Mouse (Mus musculus) mesoderm, embryonic 11.5 days (tissue): Measurements from ENCODE around the gene Fbxw4.
"Not testable (repeated sequence)": the region's sequence is repeated elsewhere in the genome, so short reads cannot be mapped to it uniquely, and the experiment has no call there.

ENCODE experiments used
- DNase-seq: peaks from one replicate; pipeline ENCODE4 v3.0.0-alpha.2; 2012; ENCODE audit warnings: low read depth, low spot score

The Fbxw4 gene

DNA sequence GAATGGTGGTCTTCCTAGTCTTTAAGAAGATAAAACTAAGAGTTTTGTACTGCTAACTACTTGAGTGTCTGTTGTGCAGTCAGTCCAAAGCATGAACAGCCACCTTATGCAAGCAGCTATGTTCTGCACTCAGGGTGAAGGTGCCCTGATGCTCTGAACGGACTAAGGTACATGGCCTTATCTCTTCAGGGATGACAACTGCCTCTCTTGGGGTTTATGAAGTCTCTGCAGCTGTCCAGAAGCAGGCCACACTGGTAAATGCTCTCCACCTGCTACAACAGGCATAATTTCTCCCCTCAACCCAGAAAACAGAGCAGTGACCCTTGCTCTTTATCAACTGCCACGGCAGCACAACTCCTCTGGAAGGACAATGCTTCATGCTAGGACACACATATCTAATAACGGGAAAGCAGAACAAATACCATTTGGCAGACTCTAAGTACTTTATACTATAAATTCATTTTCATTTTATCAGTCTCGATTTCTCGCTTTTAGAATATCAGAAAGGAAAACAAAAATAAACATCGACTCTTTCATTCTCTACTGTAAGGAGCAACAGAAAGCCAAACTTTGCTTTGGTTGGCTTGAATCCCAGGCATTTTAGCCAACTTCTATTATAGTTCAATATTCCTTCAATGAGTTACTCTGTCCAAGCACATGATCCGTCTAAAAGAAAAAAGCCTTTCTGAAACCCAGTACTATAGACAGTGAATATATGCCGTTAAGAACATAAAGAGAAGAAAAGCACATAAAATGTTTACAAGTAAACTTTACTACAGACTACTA lies 3.1 kb downstream of the Fbxw4 start:
- DNase-seq = no peak

DNA sequence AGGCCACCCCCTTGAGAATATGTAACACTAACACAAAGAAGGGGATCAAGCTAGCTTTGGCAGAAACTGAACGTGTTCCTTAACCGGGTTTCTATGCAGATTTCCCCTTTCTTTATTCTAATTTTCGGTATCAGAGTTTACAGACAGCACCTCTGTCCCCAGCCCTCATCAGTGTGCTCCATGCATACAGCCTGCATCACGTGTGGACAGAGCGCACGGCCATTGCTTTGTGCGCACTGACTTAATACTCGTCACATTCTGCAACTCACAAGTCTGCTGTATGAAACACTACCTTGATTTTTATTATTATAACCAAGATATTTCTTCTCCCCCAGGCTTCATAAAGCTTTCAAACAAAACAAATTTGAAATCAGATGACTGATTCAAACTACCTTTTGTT lies 4.2 kb downstream of the Fbxw4 start:
- no peak for DNase-seq

DNA sequence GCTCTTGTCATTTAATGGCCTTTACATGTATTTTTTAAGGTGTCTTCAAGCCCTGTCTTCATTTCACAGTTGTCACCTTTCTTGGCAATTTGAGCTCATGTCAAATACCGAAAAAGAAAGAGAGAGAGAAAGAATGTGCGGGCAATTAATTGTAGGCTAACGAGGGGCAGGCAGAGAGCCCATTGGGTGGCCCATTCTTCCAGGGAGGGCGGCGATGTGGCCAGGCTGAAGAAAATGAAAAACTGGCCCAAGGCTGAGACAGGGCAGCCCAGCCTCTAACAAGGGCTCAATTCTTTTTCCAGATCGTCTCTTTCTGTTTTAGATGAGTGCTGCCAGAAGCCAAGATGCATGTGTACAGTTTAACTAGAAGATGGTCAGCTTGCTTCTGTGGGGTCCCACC lies 6.1 kb downstream of the Fbxw4 start:
- no peak for DNase-seq

GRCm38 (mm10) chr19:45652286-45652988 lies 7.7 kb downstream of the Fbxw4 start:
- DNase-seq = no peak

GRCm38 (mm10) chr19:45651524-45651923 lies 8.6 kb downstream of the Fbxw4 start:
- no peak for DNase-seq

DNA sequence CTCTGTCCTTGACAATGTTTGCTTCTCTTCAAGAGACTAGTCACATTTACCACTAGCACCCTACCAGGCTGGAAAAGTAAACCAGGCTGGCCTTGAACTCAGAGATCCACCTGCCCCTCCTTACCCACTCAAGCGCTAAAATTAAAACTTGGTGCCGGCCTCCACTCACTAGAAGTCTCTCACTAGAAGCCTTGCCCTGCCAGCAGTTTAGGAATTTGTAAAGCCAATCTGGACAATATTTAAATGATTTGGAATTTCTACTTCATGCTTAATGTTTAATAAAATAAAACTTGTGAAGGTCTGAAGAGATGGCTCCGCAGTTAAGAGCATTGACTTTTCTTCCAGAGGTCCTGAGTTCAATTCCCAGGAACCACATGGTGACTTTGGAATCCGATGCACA lies 10.3 kb downstream of the Fbxw4 start:
- no peak for DNase-seq

DNA sequence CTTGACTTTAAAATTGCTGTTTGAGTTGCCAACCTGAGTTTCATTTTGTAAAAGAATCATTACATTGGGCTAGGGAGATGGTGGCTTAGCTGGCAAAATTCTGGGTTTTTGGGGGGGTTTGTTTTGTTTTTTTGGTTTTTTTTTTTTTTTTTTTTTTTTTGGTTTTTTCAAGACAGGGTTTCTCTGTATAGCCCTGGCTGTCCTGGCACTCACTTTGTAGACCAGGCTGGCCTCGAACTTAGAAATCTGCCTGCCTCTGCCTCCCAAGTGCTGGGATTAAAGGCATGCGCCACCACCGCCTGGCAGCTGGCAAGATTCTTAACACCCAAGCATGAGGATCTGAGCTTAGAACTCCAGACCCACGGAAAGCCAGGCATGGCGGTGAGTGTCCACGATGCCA lies 11.6 kb downstream of the Fbxw4 start:
- DNase-seq = not testable (repeated sequence)

GRCm38 (mm10) chr19:45646866-45647265 lies 13.2 kb downstream of the Fbxw4 start:
- DNase-seq = no peak

- no peak for DNase-seq
Measured at GRCm38 (mm10) chr19:45640691-45641090, 19.4 kb downstream of the Fbxw4 start.

DNA sequence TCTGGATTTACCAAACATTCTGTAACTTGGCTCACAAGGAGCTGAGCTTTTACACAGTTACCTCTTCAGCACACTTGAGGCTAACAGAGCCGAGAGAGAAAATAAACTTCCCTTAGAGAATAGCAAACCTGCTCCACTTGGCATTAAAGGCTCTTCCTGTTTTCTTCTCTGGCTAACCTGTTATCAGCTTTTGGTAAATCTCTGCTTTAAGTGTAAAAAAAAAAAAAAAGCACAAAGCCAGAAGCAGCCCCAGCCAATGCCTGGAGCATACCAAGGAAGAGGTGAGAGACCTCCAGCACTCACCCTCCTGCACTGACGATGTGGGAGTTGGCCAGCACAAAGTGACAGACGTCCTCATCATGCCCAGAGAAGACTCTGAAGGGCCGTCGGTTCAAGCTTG lies 24.2 kb downstream of the Fbxw4 start:
- no peak for DNase-seq

- DNase-seq = no peak
Measured at GRCm38 (mm10) chr19:45631584-45631983, 28.5 kb downstream of the Fbxw4 start.

GRCm38 (mm10) chr19:45630953-45631352 lies 29.2 kb downstream of the Fbxw4 start:
- no peak for DNase-seq

DNA sequence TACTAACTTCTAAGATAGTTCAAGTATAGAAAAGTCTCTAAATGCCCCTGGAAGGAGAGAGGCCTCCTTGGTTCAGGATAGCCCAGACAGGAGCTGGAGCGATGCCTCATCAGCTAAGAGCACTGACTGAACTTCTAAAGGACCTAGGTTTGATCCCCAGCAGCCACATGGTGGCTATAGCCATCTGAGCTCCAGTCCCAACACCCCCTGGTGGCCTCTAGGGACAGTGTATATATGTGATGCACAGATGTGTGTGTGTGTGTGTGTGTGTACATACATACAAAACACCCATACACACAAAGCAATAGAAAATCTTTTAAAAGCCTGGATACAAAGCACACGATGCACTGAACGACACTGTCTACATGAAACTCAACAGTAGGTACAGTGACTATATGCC lies 30.9 kb downstream of the Fbxw4 start:
- DNase-seq = no peak

- peak; percentile 30 for DNase-seq
Measured at GRCm38 (mm10) chr19:45628649-45629048, 31.5 kb downstream of the Fbxw4 start.

GRCm38 (mm10) chr19:45627036-45627435 lies 33.1 kb downstream of the Fbxw4 start:
- no peak for DNase-seq

GRCm38 (mm10) chr19:45623710-45624109 lies 36.4 kb downstream of the Fbxw4 start:
- DNase-seq = no peak

- DNase-seq = no peak
Measured at GRCm38 (mm10) chr19:45622144-45622543, 38.0 kb downstream of the Fbxw4 start.

GRCm38 (mm10) chr19:45621061-45621460 lies 39.1 kb downstream of the Fbxw4 start:
- no peak for DNase-seq

DNA sequence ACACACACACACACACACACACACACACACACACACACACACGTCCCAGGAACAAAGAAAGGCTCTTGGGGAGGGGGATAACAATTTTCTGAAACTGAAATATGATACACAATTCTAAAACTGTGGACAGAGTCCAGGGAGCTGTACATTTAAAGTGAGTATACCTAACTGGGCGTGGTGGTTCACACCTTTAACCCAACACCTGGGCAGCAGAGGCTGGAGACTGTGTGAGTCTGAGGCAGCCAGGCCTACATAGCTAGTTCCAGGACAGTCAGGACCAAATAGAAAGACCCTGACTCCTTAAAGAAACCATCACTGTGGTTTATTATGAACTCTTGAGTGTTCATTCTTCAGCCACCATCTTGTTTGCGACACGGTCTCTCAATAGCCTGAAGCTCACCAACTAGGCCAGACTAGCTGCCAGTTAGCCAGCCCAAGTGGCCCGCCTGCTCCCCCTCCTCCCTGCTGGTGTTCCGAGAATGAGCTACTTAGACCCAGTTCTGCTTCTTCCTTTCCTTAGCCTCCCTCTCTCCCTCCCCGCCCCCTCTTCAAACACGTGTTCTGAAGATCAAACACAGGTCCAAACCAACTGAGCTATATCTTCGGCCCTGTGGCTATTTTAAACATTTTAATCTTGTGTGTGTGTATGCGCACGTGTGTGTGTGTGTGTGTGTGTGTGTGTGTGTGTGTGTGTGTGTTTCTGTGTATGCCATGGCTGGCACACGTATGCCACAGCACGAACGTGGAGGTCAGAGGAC lies 40.2 kb downstream of the Fbxw4 start:
- no peak for DNase-seq

GRCm38 (mm10) chr19:45618184-45618583 lies 41.9 kb downstream of the Fbxw4 start:
- no peak for DNase-seq

GRCm38 (mm10) chr19:45616735-45617134 lies 43.4 kb downstream of the Fbxw4 start:
- no peak for DNase-seq

GRCm38 (mm10) chr19:45616214-45616518 lies 43.9 kb downstream of the Fbxw4 start:
- no peak for DNase-seq
